Mouse (Mus musculus) neural tube, embryonic 12.5 days (tissue): ENCODE measurements at regions not wholly inside any gene's neighbourhood (a gene's known extent, or its start where the extent isn't known, plus 50 kb on each side); places are given as distances from the start of the nearest gene placed in this dataset.
A peak's percentile ranks its signal among the peaks of the same experiment; 100 is the strongest.

Experiments used
- ATAC-seq: fragments of 200-750 bp; cut with Nextera tagmentation; 2 replicates; pipeline ENCODE4 v1.8.0; 2017; ENCODE audit warnings: low read depth, mild to moderate bottlenecking, moderate TSS enrichment, moderate library complexity; ENCODE audit not compliant: low FRiP score
- H3K27ac ChIP-seq: fragments of 300-500 bp; sonication (generic); 2 replicates; pipeline ENCODE4 v1.5.1; 2016
- H3K27me3 ChIP-seq: fragments of 300-500 bp; sonication (generic); replicated peaks from 2 replicates; pipeline ENCODE4 v1.6.1; 2016; ENCODE audit warnings: mild to moderate bottlenecking
- H3K36me3 ChIP-seq: fragments of 300-500 bp; sonication (generic); 2 replicates; pipeline ENCODE4 v1.6.1; 2016; ENCODE audit warnings: mild to moderate bottlenecking
- H3K4me1 ChIP-seq: fragments of 300-500 bp; sonication (generic); 2 replicates; pipeline ENCODE4 v1.6.1; 2016
- H3K4me2 ChIP-seq: fragments of 300-500 bp; sonication (generic); replicated peaks from 2 replicates; pipeline ENCODE4 v1.6.1; 2016; ENCODE audit warnings: mild to moderate bottlenecking
- H3K4me3 ChIP-seq: fragments of 300-500 bp; sonication (generic); 2 replicates; pipeline ENCODE4 v1.5.1; 2016
- H3K9ac ChIP-seq: fragments of 300-500 bp; sonication (generic); 2 replicates; pipeline ENCODE4 v1.6.1; 2016; ENCODE audit warnings: mild to moderate bottlenecking
- H3K9me3 ChIP-seq: fragments of 300-500 bp; sonication (generic); 2 replicates; pipeline ENCODE4 v1.6.1; 2016; ENCODE audit warnings: mild to moderate bottlenecking
- WGBS: fragments of 180-500 bp; shearing (Covaris S2); methylation state at CpG from one replicate; pipeline ENCODE4 v1.1.7; 2016; 5-methylcytosine and 5-hydroxymethylcytosine counted together

DNA sequence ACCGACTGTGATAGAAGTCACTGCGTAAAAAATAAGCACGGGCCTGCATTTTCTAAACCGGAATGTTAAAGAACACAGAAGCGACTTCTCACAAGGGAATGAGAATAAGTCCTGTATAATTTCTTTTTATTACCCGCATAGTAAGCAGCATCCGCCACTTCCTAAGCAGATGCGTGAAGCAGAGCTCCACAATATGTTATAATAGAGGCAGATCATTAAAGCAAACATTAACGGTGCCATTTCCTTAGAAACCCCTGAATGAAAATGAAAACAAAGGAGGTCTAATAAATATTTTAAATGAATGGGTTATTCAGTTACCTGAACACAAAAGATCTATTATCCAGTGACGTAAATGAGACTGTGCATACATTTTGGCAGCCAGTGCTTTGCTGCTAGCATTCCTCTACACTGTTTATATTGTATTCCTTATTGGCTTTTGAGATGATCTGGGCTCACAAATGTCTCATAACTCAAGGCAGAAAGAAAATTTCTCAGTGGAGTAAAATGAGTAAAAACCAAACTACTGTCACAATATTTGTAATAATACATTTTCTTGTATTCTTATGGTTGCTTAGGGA is 566.6 kb upstream of the Epha6 start:
- WGBS, result 28% methylated on average over 10 of the region's 10 CpGs

DNA sequence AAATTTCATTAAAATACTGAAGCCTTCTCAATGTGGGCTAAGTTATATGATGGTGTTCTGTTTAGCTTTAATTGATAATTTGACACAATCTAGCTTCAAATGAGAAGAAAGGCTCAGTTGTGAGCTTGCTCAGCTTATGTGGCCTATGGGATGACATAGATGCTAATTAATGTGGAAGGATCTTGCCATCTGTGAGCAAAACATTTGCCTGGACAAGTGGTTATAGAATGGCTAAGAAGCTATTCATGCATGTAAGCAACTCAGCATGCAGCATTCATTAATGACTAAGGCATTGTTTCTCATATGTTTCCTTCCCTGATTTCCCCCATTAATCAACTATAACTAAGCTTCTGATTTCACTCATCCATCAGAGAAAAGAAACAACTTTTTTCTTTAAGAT is 532.8 kb upstream of the Epha6 start:
- no peaks in the 10 kb centered on the region for H3K36me3 ChIP-seq
- H3K27ac ChIP-seq, result no peak overlapping the region
- no peaks in the 10 kb centered on the region for H3K9me3 ChIP-seq
- H3K9ac ChIP-seq, result no peak overlapping the region
- H3K4me1 ChIP-seq, result no peaks in the 10 kb centered on the region
- no peak overlapping the region for H3K4me2 ChIP-seq
- peak; percentile 48; the same call in 1 of the 2 replicates for ATAC-seq
- no peaks in the 10 kb centered on the region for H3K27me3 ChIP-seq
- no peak overlapping the region for H3K4me3 ChIP-seq

More for the DNA sequence above, 566.6 kb upstream of the Epha6 start:
- Histone ChIP-seq H3K27ac (no peak overlapping the region), H3K27me3 (no peaks in the 10 kb centered on the region), H3K4me1 (no peaks in the 10 kb centered on the region), H3K4me2 (peak overlapping the region; percentile 36), H3K9me3 (no peaks in the 10 kb centered on the region), H3K36me3 (no peaks in the 10 kb centered on the region), H3K4me3 (no peak overlapping the region), H3K9ac (no peak overlapping the region)
- ATAC-seq, result peak; percentile 81
